Mouse (Mus musculus) c-Kit-positive CD71-negative TER-119-negative erythroid progenitor cells, embryonic 14.5 days (primary cell): ENCODE measurements around the gene Sacm1l.
A peak's percentile ranks its signal among the peaks of the same experiment; 100 is the strongest.

ENCODE experiments used
- DNase-seq: peaks from one replicate; pipeline ENCODE4 v3.0.0-alpha.2; 2013; ENCODE audit warnings: low read depth

The Sacm1l gene

DNA sequence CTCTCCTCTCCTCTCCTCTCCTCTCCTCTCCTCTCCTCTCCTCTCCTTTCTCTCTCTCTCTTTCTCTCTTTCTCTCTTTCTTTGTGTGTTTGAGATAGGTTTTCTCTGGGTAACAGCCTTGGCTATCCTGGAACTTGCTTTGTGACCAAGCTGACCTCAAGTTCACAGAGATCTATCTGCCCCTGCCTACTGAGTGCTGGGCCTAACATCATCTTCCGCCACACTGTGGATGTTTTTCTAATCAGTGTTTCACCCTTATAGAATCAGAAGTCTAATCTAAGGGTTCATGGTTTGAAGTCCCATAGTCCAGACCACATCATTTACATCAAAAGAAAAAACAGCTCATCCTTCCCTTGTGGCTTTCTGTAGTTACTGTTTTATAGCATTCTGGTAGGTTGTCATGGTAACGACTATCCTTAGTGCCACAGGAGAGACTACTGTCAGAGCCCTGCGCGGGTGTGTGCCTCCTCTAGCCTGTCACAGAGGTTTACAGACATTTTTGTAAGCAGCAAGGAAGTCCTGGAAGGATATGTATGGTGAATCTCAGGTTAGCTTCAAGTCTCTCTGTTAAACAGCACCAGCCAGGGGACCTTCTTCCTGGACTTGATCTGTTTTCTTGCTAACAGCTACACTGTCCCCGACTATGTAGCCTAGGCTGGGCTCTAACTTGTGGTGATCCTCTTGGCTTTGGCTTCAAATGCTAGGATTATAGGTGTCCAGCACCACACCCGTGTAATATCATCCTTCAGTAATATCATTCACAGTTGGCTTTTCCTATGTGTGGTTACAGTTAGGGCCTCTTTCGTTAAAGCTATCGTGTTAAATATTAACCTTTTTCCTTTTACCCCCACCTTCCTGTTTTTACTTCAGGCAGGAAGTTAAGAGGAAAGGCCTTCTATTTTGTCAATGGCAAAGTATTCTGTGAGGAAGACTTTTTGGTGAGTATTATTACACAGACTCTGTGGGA lies 19.6 kb upstream of the Sacm1l start:
- peak; percentile 38 for DNase-seq

- no peak for DNase-seq
These were observed 18.6 kb upstream of the Sacm1l start for GRCm38 (mm10) chr9:123510926-123511325.

GRCm38 (mm10) chr9:123512482-123512881 lies 17.1 kb upstream of the Sacm1l start:
- DNase-seq = no peak

DNA sequence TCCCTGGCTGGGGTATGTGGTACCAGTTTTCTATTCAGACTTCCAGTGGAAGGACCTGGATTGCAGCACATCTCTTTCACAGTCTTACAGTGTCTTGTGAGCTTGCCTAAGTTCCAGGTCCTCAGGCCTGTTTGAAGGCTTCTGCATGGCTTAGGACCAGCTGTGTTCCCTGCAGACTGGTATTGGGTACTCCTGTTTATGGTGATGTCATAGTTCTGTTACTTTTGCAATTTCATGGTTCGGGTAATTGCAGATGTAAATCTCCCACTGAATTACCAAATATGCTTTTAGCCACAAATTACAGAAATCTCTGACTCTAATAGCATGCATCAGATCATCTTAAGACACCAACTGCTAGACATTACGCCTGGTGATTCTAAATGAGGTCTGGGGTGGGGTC lies 14.5 kb upstream of the Sacm1l start:
- no peak for DNase-seq

DNA sequence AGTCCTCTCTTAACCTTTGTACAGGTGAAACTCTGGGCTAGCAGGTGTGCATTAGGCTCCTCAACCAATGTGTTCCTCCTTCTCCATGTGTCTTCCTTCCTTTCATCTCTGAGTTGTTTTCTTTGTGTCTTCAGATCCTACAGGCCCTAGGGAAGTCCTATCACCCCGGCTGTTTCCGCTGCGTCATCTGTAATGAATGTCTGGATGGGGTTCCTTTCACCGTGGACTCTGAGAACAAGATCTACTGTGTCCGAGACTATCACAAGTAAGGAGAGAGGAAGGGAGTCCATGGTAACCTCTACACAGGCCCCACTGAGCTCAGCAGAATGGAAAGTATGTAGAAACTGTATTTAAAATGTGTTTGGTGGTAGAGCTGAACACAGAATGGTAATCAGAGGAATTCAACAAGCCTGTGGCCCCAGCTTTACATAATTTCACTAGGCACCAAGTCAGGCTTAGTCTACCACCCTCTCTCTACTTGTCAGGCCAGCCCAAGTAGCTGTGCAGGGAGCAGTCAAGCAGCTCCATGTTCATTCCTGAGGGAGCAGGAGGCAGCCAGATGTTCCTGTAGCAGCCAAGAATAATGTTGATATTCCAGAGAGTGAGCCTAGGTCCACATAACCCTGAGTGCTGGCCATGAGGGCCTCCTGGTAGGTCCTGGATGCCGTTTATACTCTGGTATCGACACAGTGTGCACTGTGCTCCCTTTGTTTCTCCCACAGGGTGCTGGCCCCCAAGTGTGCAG lies 12.7 kb upstream of the Sacm1l start:
- DNase-seq = no peak

- no peak for DNase-seq
These were observed 10.3 kb upstream of the Sacm1l start for GRCm38 (mm10) chr9:123518969-123519894.

DNA sequence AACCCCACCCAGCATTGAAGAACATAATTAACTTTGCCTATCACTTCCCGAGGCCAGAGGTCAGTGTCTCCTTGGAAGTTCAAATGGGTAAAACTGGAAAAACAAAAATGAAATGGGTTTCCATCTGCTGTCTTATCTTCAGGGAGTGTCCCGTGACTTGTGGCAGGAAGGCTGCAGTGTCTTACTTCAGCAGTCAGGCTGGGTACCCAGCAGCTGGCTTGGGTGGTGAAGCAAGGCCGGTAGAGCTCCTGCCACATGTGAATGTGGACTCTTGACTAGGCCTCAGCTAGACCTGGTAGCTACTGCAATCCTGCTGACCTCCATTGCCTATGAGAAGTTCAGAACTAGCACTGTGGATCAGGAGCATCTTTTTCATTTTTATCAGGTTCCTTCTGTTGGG lies 8.8 kb upstream of the Sacm1l start:
- DNase-seq = no peak

- peak; percentile 58 for DNase-seq
These were observed 5.9 kb upstream of the Sacm1l start for GRCm38 (mm10) chr9:123523676-123524075.

DNA sequence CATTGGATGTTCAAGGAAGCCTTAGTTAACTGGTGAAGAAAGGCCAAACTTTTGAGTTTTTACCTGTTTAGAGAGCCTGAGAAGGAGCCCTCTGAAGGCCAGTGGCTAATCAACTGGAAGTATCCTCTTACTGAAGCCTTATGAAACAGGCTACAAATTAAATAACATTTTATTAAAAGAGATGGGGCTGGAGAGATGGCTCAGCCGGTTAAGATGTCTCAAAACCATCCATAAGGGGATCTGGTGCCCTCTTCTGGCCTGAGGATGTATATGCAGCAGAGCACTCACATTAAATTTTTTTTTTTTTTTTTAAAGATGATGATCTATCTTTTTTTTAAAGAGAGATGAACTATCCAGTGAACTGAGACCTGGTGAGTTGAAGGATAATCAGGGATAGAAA lies 4.5 kb upstream of the Sacm1l start:
- peak; percentile 76 for DNase-seq

- no peak for DNase-seq
These were observed 3.1 kb upstream of the Sacm1l start for GRCm38 (mm10) chr9:123526502-123526901.

- DNase-seq = no peak
These were observed 1.3 kb upstream of the Sacm1l start for GRCm38 (mm10) chr9:123528087-123528925.

GRCm38 (mm10) chr9:123528926-123529295 lies 648 bp upstream of the Sacm1l start:
- DNase-seq = no peak

GRCm38 (mm10) chr9:123530158-123530475 lies 558 bp downstream of the Sacm1l start:
- no peak for DNase-seq

GRCm38 (mm10) chr9:123530566-123531130 lies 1.1 kb downstream of the Sacm1l start:
- no peak for DNase-seq

DNA sequence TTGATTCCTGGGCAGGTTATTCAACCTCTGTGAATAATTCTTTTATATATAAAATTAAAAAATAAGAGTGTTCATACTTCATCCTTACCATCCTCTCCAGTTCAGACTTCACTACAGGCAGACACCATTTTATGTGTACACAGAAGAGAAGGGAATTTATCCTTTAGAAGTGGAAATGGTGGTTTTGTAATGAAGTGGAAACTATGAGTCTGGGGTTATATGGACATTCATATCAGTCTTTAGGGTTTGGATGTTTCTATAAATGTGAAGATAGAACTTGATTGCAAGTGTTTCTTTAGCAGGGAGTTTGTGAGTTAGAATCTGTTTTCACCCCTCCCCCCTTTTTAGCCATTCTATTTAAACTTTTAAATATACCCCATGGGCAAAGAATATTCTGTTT lies 1.7 kb downstream of the Sacm1l start:
- no peak for DNase-seq

DNA sequence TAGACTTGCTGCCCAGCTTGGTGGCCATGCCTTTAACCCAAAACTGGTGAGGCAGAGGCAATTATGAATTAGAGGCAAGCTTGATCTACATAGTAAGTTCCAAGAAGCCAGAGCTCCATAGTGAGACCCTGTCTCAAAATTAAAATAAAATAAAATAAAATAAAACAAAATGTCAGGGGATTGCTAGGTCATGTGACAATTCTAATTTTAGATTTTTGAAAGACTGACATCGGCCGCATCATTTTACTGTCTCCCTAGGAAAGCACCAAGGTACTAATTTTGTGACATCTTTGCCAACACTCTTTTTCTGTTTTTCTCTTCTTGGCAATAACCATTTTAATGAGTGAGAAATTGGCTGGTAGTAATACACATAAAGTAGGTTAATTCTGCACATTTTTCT lies 7.1 kb downstream of the Sacm1l start:
- no peak for DNase-seq

DNA sequence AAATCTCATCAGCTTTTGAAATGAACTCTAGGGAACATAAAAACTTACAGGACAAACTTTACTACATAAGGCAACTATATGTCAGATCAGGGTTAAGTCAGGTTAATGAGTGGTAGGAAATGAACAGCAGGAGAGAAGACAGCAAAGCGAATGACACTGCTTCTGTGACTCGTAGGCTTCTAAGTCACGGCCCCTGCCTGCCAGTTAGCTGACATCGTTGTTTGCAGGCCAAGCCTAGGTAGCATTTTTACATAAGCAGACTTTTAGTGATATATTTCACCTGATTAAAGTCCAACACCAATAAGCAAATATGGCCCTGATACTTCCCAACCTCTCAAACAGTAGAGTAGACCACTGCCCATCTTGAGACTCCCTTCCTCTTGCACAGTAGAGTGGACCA lies 8.6 kb downstream of the Sacm1l start:
- DNase-seq = no peak

- DNase-seq = no peak
These were observed 9.5 kb downstream of the Sacm1l start for GRCm38 (mm10) chr9:123539093-123539492.

DNA sequence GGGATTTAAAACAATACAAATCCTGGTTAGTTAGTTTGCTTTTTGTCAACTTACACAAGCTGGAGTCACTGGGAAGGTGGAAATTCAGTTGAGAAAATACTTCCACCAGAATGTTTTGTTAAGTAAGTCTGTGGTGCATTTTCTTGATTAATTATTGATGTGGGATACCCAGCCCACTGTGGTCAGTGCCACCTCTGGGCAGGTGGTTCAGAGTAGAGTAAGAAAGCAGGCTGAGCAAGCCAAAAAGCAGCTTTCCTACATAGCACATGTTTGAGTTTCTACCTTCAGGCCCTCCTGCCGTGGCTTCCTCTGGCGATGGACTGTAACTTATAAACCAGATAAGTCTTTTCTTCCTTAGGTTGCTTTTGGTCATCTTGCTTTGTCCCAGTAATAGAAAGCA lies 10.3 kb downstream of the Sacm1l start:
- no peak for DNase-seq

- no peak for DNase-seq
These were observed 25.0 kb downstream of the Sacm1l start for GRCm38 (mm10) chr9:123554599-123554998.
